Mouse (Mus musculus) testis, postnatal 14 days (tissue): ENCODE results near the gene Gm49395.

Experiments used
- DNase-seq: peaks from one replicate; pipeline ENCODE4 v3.0.0; 2021; ENCODE audit warnings: low spot score

The Gm49395 gene

GRCm38 (mm10) chr13:115101355-115102191, at the start of gene Gm49395, which contains the start of gene Itga1:
TSS of gene Gm49395 (minus strand) at chr13:115101921.
TSS of gene Itga1 (minus strand) at chr13:115101964.
- peak; percentile 49 for DNase-seq

GRCm38 (mm10) chr13:115150602-115151001, 48.9 kb upstream of the Gm49395 start:
- DNase-seq: no peak

- no peak for DNase-seq
These were observed 48.1 kb upstream of the Gm49395 start for GRCm38 (mm10) chr13:115149849-115150248.

GRCm38 (mm10) chr13:115143575-115143974, 41.9 kb upstream of the Gm49395 start:
- DNase-seq: no peak

- no peak for DNase-seq
These were observed 40.3 kb upstream of the Gm49395 start for GRCm38 (mm10) chr13:115142066-115142465.

- no peak for DNase-seq
These were observed 36.8 kb upstream of the Gm49395 start for GRCm38 (mm10) chr13:115138513-115138912.

GRCm38 (mm10) chr13:115136761-115137160, 35.0 kb upstream of the Gm49395 start:
- DNase-seq: no peak

GRCm38 (mm10) chr13:115132435-115132834, 30.7 kb upstream of the Gm49395 start:
- DNase-seq: no peak

GRCm38 (mm10) chr13:115131381-115131780, 29.7 kb upstream of the Gm49395 start:
- DNase-seq: no peak

GRCm38 (mm10) chr13:115130035-115130434, 28.3 kb upstream of the Gm49395 start:
- DNase-seq: no peak

GRCm38 (mm10) chr13:115127826-115128225, 26.1 kb upstream of the Gm49395 start:
- no peak for DNase-seq

- DNase-seq: no peak
These were observed 24.8 kb upstream of the Gm49395 start for GRCm38 (mm10) chr13:115126534-115126933.

GRCm38 (mm10) chr13:115125130-115125529, 23.4 kb upstream of the Gm49395 start:
- DNase-seq: no peak

- peak; percentile 7 for DNase-seq
These were observed 22.8 kb upstream of the Gm49395 start for GRCm38 (mm10) chr13:115124521-115124920.

GRCm38 (mm10) chr13:115118756-115119155, 17.0 kb upstream of the Gm49395 start:
- DNase-seq: no peak

GRCm38 (mm10) chr13:115118195-115118594, 16.5 kb upstream of the Gm49395 start:
- no peak for DNase-seq

- DNase-seq: no peak
These were observed 15.4 kb upstream of the Gm49395 start for GRCm38 (mm10) chr13:115116930-115117621.

- no peak for DNase-seq
These were observed 7.9 kb upstream of the Gm49395 start for GRCm38 (mm10) chr13:115109628-115110027.

GRCm38 (mm10) chr13:115107436-115107835, 5.7 kb upstream of the Gm49395 start:
- no peak for DNase-seq

GRCm38 (mm10) chr13:115106183-115106582, 4.5 kb upstream of the Gm49395 start:
- no peak for DNase-seq

- no peak for DNase-seq
These were observed 1.0 kb upstream of the Gm49395 start for GRCm38 (mm10) chr13:115102754-115103153.

- DNase-seq: no peak
These were observed 1.1 kb downstream of the Gm49395 start for GRCm38 (mm10) chr13:115100381-115101177.
